Mouse (Mus musculus) midbrain, embryonic 15.5 days (tissue): ENCODE measurements around the gene Pigc. TPM values are rescaled to one million over a fixed set of nuclear protein-coding genes. Genes with fewer than 3 reads are reported as not detected.

Experiments used
- ATAC-seq: fragments of 200-750 bp; cut with Nextera tagmentation; replicated peaks from 2 replicates; pipeline ENCODE4 v1.8.0; 2017; ENCODE audit warnings: moderate TSS enrichment
- H3K27ac ChIP-seq: fragments of 300-500 bp; sonication (generic); 2 replicates; pipeline ENCODE4 v1.5.1; 2015; ENCODE audit warnings: mild to moderate bottlenecking, inconsistent platforms
- H3K27me3 ChIP-seq: fragments of 300-500 bp; sonication (generic); replicated peaks from 2 replicates; pipeline ENCODE4 v1.6.1; 2015; ENCODE audit warnings: inconsistent platforms
- H3K36me3 ChIP-seq: fragments of 300-500 bp; sonication (generic); replicated peaks from 2 replicates; pipeline ENCODE4 v1.6.1; 2015; ENCODE audit warnings: inconsistent platforms
- H3K4me1 ChIP-seq: fragments of 300-500 bp; sonication (generic); 2 replicates; pipeline ENCODE4 v1.6.1; 2015; ENCODE audit warnings: inconsistent platforms
- H3K4me2 ChIP-seq: fragments of 300-500 bp; sonication (generic); 2 replicates; pipeline ENCODE4 v1.6.1; 2015; ENCODE audit warnings: inconsistent platforms, mild to moderate bottlenecking, moderate library complexity
- H3K4me3 ChIP-seq: fragments of 300-500 bp; sonication (generic); 2 replicates; pipeline ENCODE4 v1.5.1; 2015; ENCODE audit warnings: mild to moderate bottlenecking, inconsistent platforms
- H3K9ac ChIP-seq: fragments of 300-500 bp; sonication (generic); 2 replicates; pipeline ENCODE4 v1.6.1; 2015; ENCODE audit warnings: mild to moderate bottlenecking, inconsistent platforms
- H3K9me3 ChIP-seq: fragments of 300-500 bp; sonication (generic); 2 replicates; pipeline ENCODE4 v1.6.1; 2016; ENCODE audit warnings: inconsistent platforms
- WGBS: fragments of 180-500 bp; shearing (Covaris S2); methylation state at CpG from one replicate; pipeline ENCODE4 v1.1.7; 2015; ENCODE audit warnings: mixed read lengths; 5-methylcytosine and 5-hydroxymethylcytosine counted together
- polyA plus RNA-seq: library from polyadenylated mRNA; unstranded; fragments of >200 nt; fragmentation: Nextera tagmentation; extraction: Ambion mirVana; gene quantifications from 2 replicates; pipeline ENCODE4 v1.2.1, GENCODE M21; 2015

Pigc gene
- polyA plus RNA-seq, 1 experiment from 2014 or later = 38.2 TPM

GRCm38 (mm10) chr1:161952599-161952998 lies 16.4 kb upstream of the Pigc start:
- 48% methylated on average over 1 of the region's 1 CpGs for WGBS
- no peaks in the 10 kb centered on the region for H3K4me1 ChIP-seq
- no peak overlapping the region for H3K27ac ChIP-seq
- no peak overlapping the region for H3K4me3 ChIP-seq
- H3K4me2 ChIP-seq = no peak overlapping the region
- no peaks in the 10 kb centered on the region for H3K36me3 ChIP-seq
- H3K9me3 ChIP-seq = no peaks in the 10 kb centered on the region; the same call in 1 of the 2 replicates
- no peak overlapping the region for H3K9ac ChIP-seq
- no peaks in the 10 kb centered on the region for H3K27me3 ChIP-seq
- no peak for ATAC-seq

GRCm38 (mm10) chr1:161955846-161956245 lies 13.1 kb upstream of the Pigc start:
- Histone ChIP-seq H3K4me2 (no peak overlapping the region), H3K27me3 (no peaks in the 10 kb centered on the region), H3K4me3 (no peak overlapping the region), H3K9ac (no peak overlapping the region), H3K9me3 (no peaks in the 10 kb centered on the region), H3K27ac (no peak overlapping the region), H3K4me1 (no peaks in the 10 kb centered on the region), H3K36me3 (no peaks in the 10 kb centered on the region)
- 74% methylated on average over 5 of the region's 5 CpGs for WGBS
- no peak for ATAC-seq

GRCm38 (mm10) chr1:161957964-161958950 lies 10.7 kb upstream of the Pigc start:
- Histone ChIP-seq H3K27me3 (no peaks in the 10 kb centered on the region), H3K36me3 (no peaks in the 10 kb centered on the region), H3K9me3 (no peaks in the 10 kb centered on the region), H3K4me2 (no peak overlapping the region), H3K4me3 (no peak overlapping the region), H3K9ac (no peak overlapping the region), H3K4me1 (no peaks in the 10 kb centered on the region), H3K27ac (no peak overlapping the region)
- ATAC-seq = no peak
- WGBS = 81% methylated on average over 19 of the region's 19 CpGs

GRCm38 (mm10) chr1:161962465-161963377 lies 6.3 kb upstream of the Pigc start:
- no peaks in the 10 kb centered on the region for H3K9me3 ChIP-seq
- H3K27me3 ChIP-seq = no peaks in the 10 kb centered on the region; the same call in 1 of the 2 replicates
- no peak overlapping the region for H3K9ac ChIP-seq
- H3K4me1 ChIP-seq = no peaks in the 10 kb centered on the region
- peak; percentile 87 for ATAC-seq
- H3K4me2 ChIP-seq = no peak overlapping the region
- no peaks in the 10 kb centered on the region for H3K36me3 ChIP-seq
- 61% methylated on average over 3 of the region's 3 CpGs for WGBS
- H3K27ac ChIP-seq = no peak overlapping the region
- no peak overlapping the region for H3K4me3 ChIP-seq

GRCm38 (mm10) chr1:161967936-161968335 lies 1.1 kb upstream of the Pigc start:
- no peak for ATAC-seq
- no peak overlapping the region for H3K4me2 ChIP-seq
- H3K4me1 ChIP-seq = peaks cover 17% of the 10 kb centered on the region
- no peak overlapping the region for H3K9ac ChIP-seq
- no peak overlapping the region for H3K27ac ChIP-seq
- H3K36me3 ChIP-seq = no peaks in the 10 kb centered on the region
- H3K4me3 ChIP-seq = no peak overlapping the region
- no peaks in the 10 kb centered on the region for H3K9me3 ChIP-seq
- no peaks in the 10 kb centered on the region; the same call in 1 of the 2 replicates for H3K27me3 ChIP-seq
- 86% methylated on average over 2 of the region's 2 CpGs for whole genome bisulfite sequencing

- 99% methylated on average over 9 of the region's 9 CpGs for WGBS
- H3K27me3 ChIP-seq = no peaks in the 10 kb centered on the region
- peaks cover 17% of the 10 kb centered on the region for H3K4me1 ChIP-seq
- ATAC-seq = no peak
- no peak overlapping the region for H3K4me3 ChIP-seq
- H3K4me2 ChIP-seq = no peak overlapping the region
- H3K36me3 ChIP-seq = no peaks in the 10 kb centered on the region
- no peak overlapping the region for H3K9ac ChIP-seq
- H3K9me3 ChIP-seq = no peaks in the 10 kb centered on the region
- H3K27ac ChIP-seq = no peak overlapping the region
Measured at GRCm38 (mm10) chr1:161970874-161971273, 1.9 kb downstream of the Pigc start.

GRCm38 (mm10) chr1:161972233-161972632 lies 3.2 kb downstream of the Pigc start:
- peaks cover 22% of the 10 kb centered on the region for H3K4me1 ChIP-seq
- no peaks in the 10 kb centered on the region for H3K36me3 ChIP-seq
- no peak overlapping the region for H3K9ac ChIP-seq
- no peaks in the 10 kb centered on the region for H3K9me3 ChIP-seq
- 93% methylated on average over 8 of the region's 8 CpGs for WGBS
- H3K27me3 ChIP-seq = no peaks in the 10 kb centered on the region
- no peak overlapping the region for H3K27ac ChIP-seq
- no peak overlapping the region for H3K4me2 ChIP-seq
- ATAC-seq = no peak
- no peak overlapping the region for H3K4me3 ChIP-seq

GRCm38 (mm10) chr1:161976255-161977182 lies 7.5 kb downstream of the Pigc start:
- Histone ChIP-seq H3K27ac (no peak overlapping the region), H3K4me3 (no peak overlapping the region), H3K36me3 (no peaks in the 10 kb centered on the region), H3K4me1 (0 out of 2 replicates have a peak, but pooled peaks cover 4% of the 10 kb centered on the region), H3K9ac (no peak overlapping the region), H3K9me3 (no peaks in the 10 kb centered on the region), H3K4me2 (no peak overlapping the region), H3K27me3 (no peaks in the 10 kb centered on the region)
- ATAC-seq = peak; percentile 77
- WGBS = 50% methylated on average over 16 of the region's 16 CpGs

GRCm38 (mm10) chr1:161977331-161977730 lies 8.3 kb downstream of the Pigc start:
- H3K27me3 ChIP-seq = no peaks in the 10 kb centered on the region
- H3K9me3 ChIP-seq = no peaks in the 10 kb centered on the region
- ATAC-seq = no peak
- 74% methylated on average over 4 of the region's 4 CpGs for WGBS
- H3K4me2 ChIP-seq = no peak overlapping the region
- no peak overlapping the region for H3K4me3 ChIP-seq
- no peak overlapping the region for H3K9ac ChIP-seq
- no peaks in the 10 kb centered on the region for H3K36me3 ChIP-seq
- H3K4me1 ChIP-seq = 0 out of 2 replicates have a peak, but pooled peaks cover 4% of the 10 kb centered on the region
- no peak overlapping the region for H3K27ac ChIP-seq

GRCm38 (mm10) chr1:161978173-161978700 lies 9.3 kb downstream of the Pigc start:
- Histone ChIP-seq H3K27me3 (no peaks in the 10 kb centered on the region), H3K9ac (no peak overlapping the region), H3K4me2 (no peak overlapping the region), H3K27ac (no peak overlapping the region), H3K9me3 (no peaks in the 10 kb centered on the region), H3K4me3 (no peak overlapping the region), H3K36me3 (no peaks in the 10 kb centered on the region), H3K4me1 (0 out of 2 replicates have a peak, but pooled peaks cover 4% of the 10 kb centered on the region)
- ATAC-seq = no peak
- WGBS = 94% methylated on average over 5 of the region's 5 CpGs

GRCm38 (mm10) chr1:161979536-161979935 lies 10.6 kb downstream of the Pigc start, which contains the start of gene 4930558K02Rik:
Gene 4930558K02Rik (minus strand): TSS chr1:161979636.
- H3K4me1 ChIP-seq = 0 out of 2 replicates have a peak, but pooled peaks cover 4% of the 10 kb centered on the region
- H3K9ac ChIP-seq = no peak within 1 kb of the TSS

More at GRCm38 (mm10) chr1:161979536-161979935, 10.6 kb downstream of the Pigc start, which contains the start of gene 4930558K02Rik:
- ATAC-seq = no peak
- Histone ChIP-seq H3K4me2 (no peak within 1 kb of the TSS), H3K36me3 (no peaks in the 10 kb centered on the region), H3K9me3 (no peaks in the 10 kb centered on the region), H3K27ac (no peak within 1 kb of the TSS), H3K4me3 (no peak within 1 kb of the TSS), H3K27me3 (no peaks in the 10 kb centered on the region)
- WGBS = 79% methylated on average over 1 of the region's 1 CpGs
